Mouse (Mus musculus): ENCODE measurements around the gene Gm16867. TPM values are rescaled to one million over a fixed set of nuclear protein-coding genes. Genes with fewer than 3 reads are reported as not detected.
"Not testable (repeated sequence)": the region's sequence is repeated elsewhere in the genome, so short reads cannot be mapped to it uniquely, and the experiment has no call there.

Gene Gm16867
- polyA plus RNA-seq, 1 experiment from 2014 or later, result not detected

DNA sequence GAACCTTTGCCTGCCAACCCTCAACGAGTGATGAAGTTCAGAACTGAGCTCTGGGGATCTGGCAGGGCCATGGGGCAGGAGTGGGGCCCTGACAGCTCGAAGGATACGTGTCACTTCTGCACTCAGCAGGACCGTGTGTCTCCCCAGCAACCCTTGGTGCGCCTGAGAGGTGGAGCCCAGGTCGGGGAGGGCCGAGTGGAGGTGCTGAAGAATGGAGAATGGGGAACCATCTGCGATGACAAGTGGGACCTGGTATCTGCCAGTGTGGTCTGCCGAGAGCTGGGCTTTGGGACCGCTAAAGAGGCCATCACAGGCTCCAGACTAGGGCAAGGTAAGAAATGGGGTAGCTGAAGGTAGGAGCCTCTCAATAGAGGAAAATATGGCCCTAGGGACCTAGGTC lies 54.3 kb downstream of the Gm16867 start:
- ATAC-seq (replicated peaks), result not testable (repeated sequence)

GRCm38 (mm10) chr14:69447006-69447405 lies 56.2 kb downstream of the Gm16867 start:
- not testable (repeated sequence) for H3K27me3 ChIP-seq; H3K4me2 ChIP-seq (replicated peaks); ATAC-seq (replicated peaks); H3K36me3 ChIP-seq; H3K4me3 ChIP-seq; H3K27ac ChIP-seq (replicated peaks); H3K9ac ChIP-seq (replicated peaks); H3K9me3 ChIP-seq; H3K4me1 ChIP-seq
- WGBS, result no CpG with 5 or more reads among the region's 1 CpGs

More for the DNA sequence above, 54.3 kb downstream of the Gm16867 start:
- not testable (repeated sequence) for H3K9me3 ChIP-seq; H3K4me2 ChIP-seq (replicated peaks); H3K9ac ChIP-seq (replicated peaks); H3K4me1 ChIP-seq; H3K27me3 ChIP-seq; H3K4me3 ChIP-seq; H3K27ac ChIP-seq (replicated peaks); H3K36me3 ChIP-seq
- no CpG with 5 or more reads among the region's 10 CpGs for WGBS

- H3K27ac ChIP-seq (replicated peaks); H3K4me1 ChIP-seq; H3K9ac ChIP-seq (replicated peaks); H3K4me2 ChIP-seq (replicated peaks); H3K36me3 ChIP-seq; H3K9me3 ChIP-seq; H3K27me3 ChIP-seq; ATAC-seq (replicated peaks); H3K4me3 ChIP-seq: not testable (repeated sequence)
- WGBS, result no CpG with 5 or more reads among the region's 7 CpGs
These were observed 60.0 kb downstream of the Gm16867 start for GRCm38 (mm10) chr14:69443092-69443692.

DNA sequence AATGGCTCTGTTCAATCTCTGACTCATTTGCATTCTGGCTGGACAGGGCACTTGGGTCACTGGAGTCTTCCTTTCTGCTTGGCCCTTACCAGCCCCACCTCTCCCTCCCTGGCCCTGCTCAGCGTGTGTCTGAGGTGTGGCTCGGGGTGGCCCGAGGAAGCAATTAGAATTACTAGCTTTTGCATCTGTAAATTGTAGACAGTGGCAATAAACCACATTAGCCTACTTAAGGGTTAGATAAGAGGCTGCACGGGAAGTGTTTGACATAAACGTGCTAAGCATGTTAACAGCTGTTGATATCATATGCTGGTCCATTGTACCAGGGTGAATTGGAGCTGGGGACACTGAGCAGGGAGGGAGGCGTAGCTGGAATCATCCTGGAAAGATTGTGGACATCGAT lies 62.2 kb downstream of the Gm16867 start:
- H3K27me3 ChIP-seq; H3K4me3 ChIP-seq; H3K4me2 ChIP-seq (replicated peaks); H3K9ac ChIP-seq (replicated peaks); H3K4me1 ChIP-seq; H3K9me3 ChIP-seq; H3K27ac ChIP-seq (replicated peaks); H3K36me3 ChIP-seq; ATAC-seq (replicated peaks): not testable (repeated sequence)
- no CpG with 5 or more reads among the region's 7 CpGs for WGBS

DNA sequence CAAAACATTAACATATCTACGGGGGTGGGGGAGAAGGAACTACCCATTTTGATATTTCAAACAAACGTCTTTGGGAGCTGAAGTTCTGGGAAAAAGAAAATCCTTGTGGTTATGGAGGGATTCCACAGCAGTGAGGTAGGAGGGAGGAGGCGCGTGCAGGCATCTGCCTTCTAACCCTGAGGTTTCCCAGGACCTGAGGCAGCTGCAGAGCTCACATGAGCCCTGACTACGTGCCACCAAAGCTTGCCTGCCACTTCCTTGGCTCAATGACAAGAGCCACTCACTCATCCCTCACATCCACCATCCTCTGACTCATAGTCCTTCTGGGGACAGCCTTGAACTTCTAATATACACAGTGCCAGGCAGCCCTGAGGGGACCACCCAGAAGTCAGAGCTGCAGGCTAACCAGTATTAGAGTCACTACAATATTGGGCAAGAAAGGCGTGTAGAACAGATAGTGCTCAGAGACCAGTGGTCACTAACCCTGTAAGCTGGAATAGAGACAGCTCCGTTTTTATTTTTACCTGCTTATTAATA lies 64.4 kb downstream of the Gm16867 start:
- not testable (repeated sequence) for H3K9me3 ChIP-seq; H3K27ac ChIP-seq (replicated peaks); H3K36me3 ChIP-seq; H3K4me1 ChIP-seq; H3K4me3 ChIP-seq; H3K4me2 ChIP-seq (replicated peaks); H3K27me3 ChIP-seq; H3K9ac ChIP-seq (replicated peaks); ATAC-seq (replicated peaks)
- WGBS, result no CpG with 5 or more reads among the region's 7 CpGs

GRCm38 (mm10) chr14:69421003-69421402 lies 82.2 kb downstream of the Gm16867 start:
- H3K27me3 ChIP-seq; H3K4me3 ChIP-seq; H3K36me3 ChIP-seq; H3K9me3 ChIP-seq; H3K27ac ChIP-seq (replicated peaks); ATAC-seq (replicated peaks); H3K4me2 ChIP-seq (replicated peaks); H3K4me1 ChIP-seq; H3K9ac ChIP-seq (replicated peaks): not testable (repeated sequence)
- no CpG with 5 or more reads among the region's 7 CpGs for WGBS

DNA sequence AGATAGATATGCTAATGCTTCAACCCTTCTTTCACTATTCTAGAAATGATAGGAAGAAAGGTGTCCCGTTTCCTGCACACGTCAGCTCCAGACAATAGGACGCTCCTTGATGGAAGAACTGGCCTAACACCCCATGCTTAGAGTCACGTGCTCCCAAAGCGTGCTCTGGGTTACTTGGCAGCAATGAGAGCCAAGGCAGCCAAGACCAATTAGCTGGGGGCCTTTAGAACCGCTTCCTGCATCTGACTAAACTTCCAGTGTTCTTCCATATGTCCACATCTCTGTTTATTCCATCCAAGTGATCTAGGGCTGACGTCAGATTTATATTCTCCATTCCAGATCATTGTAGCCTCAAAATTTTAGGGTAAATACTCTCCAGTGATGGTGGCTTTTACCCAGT lies 85.6 kb downstream of the Gm16867 start:
- not testable (repeated sequence) for H3K4me1 ChIP-seq; H3K36me3 ChIP-seq; H3K4me2 ChIP-seq (replicated peaks); H3K27ac ChIP-seq (replicated peaks); H3K27me3 ChIP-seq; H3K9me3 ChIP-seq; ATAC-seq (replicated peaks); H3K9ac ChIP-seq (replicated peaks); H3K4me3 ChIP-seq
- no CpG with 5 or more reads among the region's 7 CpGs for WGBS

Other genes starting within 250 kb of the Gm16867 start
- not detected in 2 replicates for gene Synb, start 209.1 kb downstream of the Gm16867 start, polyA plus RNA-seq (2015; fragmentation: Nextera tagmentation; extraction: Ambion mirVana)
- gene Gm27179, start 9.2 kb upstream of the Gm16867 start, polyA plus RNA-seq (2015; fragmentation: Nextera tagmentation; extraction: Ambion mirVana), result not detected in 2 replicates
- 9.4 and 9.7 TPM in 2 replicates for gene Entpd4b, start 52.1 kb upstream of the Gm16867 start, polyA plus RNA-seq (2015; fragmentation: Nextera tagmentation; extraction: Ambion mirVana)

Data from forebrain, embryonic 15.5 days (tissue).